Mouse (Mus musculus) myocyte (in vitro differentiated cells): ENCODE measurements around the gene Osbpl11. TPM values are rescaled to one million over a fixed set of nuclear protein-coding genes. Genes with fewer than 3 reads are reported as not detected.
"Not testable (repeated sequence)": the region's sequence is repeated elsewhere in the genome, so short reads cannot be mapped to it uniquely, and the experiment has no call there.

Experiments used
- H3K27me3 ChIP-seq: one replicate; pipeline ENCODE4 v1.6.1; 2011; ENCODE audit not compliant: control insufficient read depth, insufficient read depth, insufficient read length
- H3K36me3 ChIP-seq: one replicate; pipeline ENCODE4 v1.6.1; 2011; ENCODE audit not compliant: control insufficient read depth, insufficient read depth
- H3K4me2 ChIP-seq: one replicate; pipeline ENCODE4 v1.6.1; 2011; ENCODE audit warnings: low read depth, control low read depth
- H3K4me3 ChIP-seq: one replicate; pipeline ENCODE4 v1.5.1; 2011; ENCODE audit warnings: mild to moderate bottlenecking, control low read depth, moderate library complexity
- H3K79me2 ChIP-seq: one replicate; pipeline ENCODE4 v1.6.1; 2011; ENCODE audit not compliant: control insufficient read depth, insufficient read depth
- H3ac ChIP-seq: one replicate; pipeline ENCODE4 v1.6.1; 2011; ENCODE audit not compliant: control insufficient read depth, insufficient read length
- CEBPB ChIP-seq: IDR thresholded peaks from 2 replicates; pipeline ENCODE4 v1.6.1; 2011; ENCODE audit warnings: mild to moderate bottlenecking, moderate library complexity; ENCODE audit not compliant: poor library complexity, insufficient read depth, severe bottlenecking
- E2F4 ChIP-seq: IDR thresholded peaks from one replicate; pipeline ENCODE4 v1.6.1; 2011; ENCODE audit warnings: mild to moderate bottlenecking, control low read depth, moderate library complexity; ENCODE audit not compliant: insufficient read depth
- MAX ChIP-seq: IDR thresholded peaks from one replicate; pipeline ENCODE4 v1.6.1; 2011; ENCODE audit warnings: low read depth, mild to moderate bottlenecking, control low read depth
- MYOD1 ChIP-seq, 3 experiments: IDR thresholded peaks; one replicate each; pipeline ENCODE4 v1.6.1; 2011; ENCODE audit warnings: control low read depth in 2 of 3, low read depth in 2 of 3, mild to moderate bottlenecking in 2 of 3, moderate library complexity in 1 of 3; ENCODE audit not compliant: insufficient read length in 2 of 3, control insufficient read depth in 1 of 3
- MYOG ChIP-seq, 3 experiments: IDR thresholded peaks; one replicate each; pipeline ENCODE4 v1.6.1; 2011; ENCODE audit warnings: control low read depth in 2 of 3, low read depth in 2 of 3, mild to moderate bottlenecking in 2 of 3; ENCODE audit not compliant: insufficient read length in 2 of 3, control insufficient read depth in 1 of 3, insufficient read depth in 1 of 3
- POLR2A ChIP-seq: IDR thresholded peaks from one replicate; pipeline ENCODE4 v1.6.1; 2011; ENCODE audit warnings: low read depth, mild to moderate bottlenecking, control low read depth, moderate library complexity; ENCODE audit not compliant: insufficient read length
- POLR2AphosphoS2 ChIP-seq: IDR thresholded peaks from one replicate; pipeline ENCODE4 v1.6.1; 2011; ENCODE audit warnings: low read depth, control low read depth; ENCODE audit not compliant: insufficient read length
- REST ChIP-seq: IDR thresholded peaks from one replicate; pipeline ENCODE4 v1.6.1; 2011; ENCODE audit warnings: mild to moderate bottlenecking, control low read depth, moderate library complexity; ENCODE audit not compliant: insufficient read depth, insufficient read length
- SRF ChIP-seq: IDR thresholded peaks from one replicate; pipeline ENCODE4 v1.6.1; 2011; ENCODE audit warnings: low read depth; ENCODE audit not compliant: control insufficient read depth, insufficient read length
- TCF12 ChIP-seq: IDR thresholded peaks from one replicate; pipeline ENCODE4 v1.6.1; 2011; ENCODE audit warnings: mild to moderate bottlenecking, control low read depth; ENCODE audit not compliant: poor library complexity, insufficient read depth, severe bottlenecking
- TCF3 ChIP-seq: IDR thresholded peaks from one replicate; pipeline ENCODE4 v1.6.1; 2011; ENCODE audit warnings: low read depth, control low read depth; ENCODE audit not compliant: insufficient read length
- USF1 ChIP-seq: IDR thresholded peaks from one replicate; pipeline ENCODE4 v1.6.1; 2011; ENCODE audit warnings: low read depth, mild to moderate bottlenecking, control low read depth, moderate library complexity
- polyA plus RNA-seq: library from polyadenylated mRNA; unstranded; fragments of >200 nt; fragmentation: generic; extraction: Trizol; gene quantifications from one replicate; pipeline ENCODE4 v1.2.1, GENCODE M21; 2012; ENCODE audit warnings: missing spikeins

Osbpl11 gene
- polyA plus RNA-seq, 1 experiment = 8.5 TPM

DNA sequence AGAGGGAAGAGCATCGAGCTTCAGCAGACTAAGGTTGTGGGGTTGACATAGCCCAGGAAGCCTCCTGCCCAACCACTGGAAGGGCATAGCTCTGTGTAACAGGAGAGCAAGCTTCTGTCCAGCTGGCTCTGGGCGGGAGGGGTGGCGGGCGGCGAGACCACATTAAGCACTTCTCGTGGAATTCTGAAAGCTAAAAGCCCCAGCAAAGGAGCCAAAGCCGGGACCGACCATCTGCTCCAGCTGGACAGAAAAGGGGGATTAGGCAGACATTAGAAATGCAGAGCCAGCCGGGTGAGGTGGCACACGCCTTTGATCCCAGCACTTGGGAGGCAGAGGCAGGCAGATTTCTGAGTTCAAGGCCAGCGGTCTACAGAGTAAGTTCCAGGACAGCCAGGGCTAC is 26.9 kb upstream of the Osbpl11 start:
- H3K36me3 ChIP-seq = no peaks in the 10 kb centered on the region

DNA sequence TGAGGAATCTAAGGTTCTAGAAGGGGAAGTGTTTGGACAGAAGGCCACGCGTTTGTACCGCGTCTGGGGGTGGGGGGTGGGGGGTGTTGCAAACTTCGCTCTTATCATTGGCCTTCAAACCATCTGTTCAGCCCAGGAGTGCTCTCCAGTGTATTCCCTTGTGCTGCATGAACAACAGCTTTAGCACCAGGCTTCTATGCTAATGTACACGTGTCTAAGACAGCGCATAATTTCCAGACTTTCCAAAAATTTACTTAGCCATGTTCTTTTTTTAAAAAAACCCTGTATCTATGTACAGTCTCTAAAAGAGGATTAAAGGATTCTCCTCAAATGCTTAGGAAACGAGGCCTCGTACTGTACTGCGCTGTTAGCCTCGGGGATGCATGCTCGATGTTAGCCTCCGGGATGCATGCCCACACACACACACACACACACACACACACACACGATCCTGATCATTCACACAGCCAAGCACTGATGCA is 26.2 kb upstream of the Osbpl11 start:
- H3K27me3 ChIP-seq = no peaks in the 10 kb centered on the region
- no peaks in the 10 kb centered on the region for H3K79me2 ChIP-seq
- H3ac ChIP-seq = no peak overlapping the region
- no peak overlapping the region for H3K4me2 ChIP-seq
- H3K4me3 ChIP-seq = no peak overlapping the region
- no peaks in the 10 kb centered on the region for H3K36me3 ChIP-seq
- no peak for TF ChIP-seq POLR2A
- no peak for TF ChIP-seq E2F4
- no peak for TF ChIP-seq MYOD1 (IDR thresholded peaks at IDR 0.05; ENCODE audit: control insufficient read depth in 1 of 3, insufficient read length in 2 of 3, low read depth in 2 of 3)
- no peak for TF ChIP-seq POLR2AphosphoS2
- TF ChIP-seq TCF12 = no peak
- TF ChIP-seq MYOG (IDR thresholded peaks at IDR 0.05; ENCODE audit: control insufficient read depth in 1 of 3, insufficient read depth in 1 of 3, insufficient read length in 2 of 3, low read depth in 2 of 3) = no peak
- no peak for TF ChIP-seq SRF
- no peak for TF ChIP-seq USF1
- TF ChIP-seq TCF3 = no peak
- no peak for TF ChIP-seq MAX
- TF ChIP-seq REST = no peak
- TF ChIP-seq CEBPB = no peak

More for the DNA sequence above, 26.9 kb upstream of the Osbpl11 start:
- no peak overlapping the region for H3ac ChIP-seq
- H3K4me3 ChIP-seq = no peak overlapping the region
- no peak overlapping the region for H3K4me2 ChIP-seq
- no peaks in the 10 kb centered on the region for H3K79me2 ChIP-seq
- no peaks in the 10 kb centered on the region for H3K27me3 ChIP-seq
- TF ChIP-seq SRF = no peak
- TF ChIP-seq MYOG (IDR thresholded peaks at IDR 0.05; ENCODE audit: control insufficient read depth in 1 of 3, insufficient read depth in 1 of 3, insufficient read length in 2 of 3, low read depth in 2 of 3) = no peak
- TF ChIP-seq TCF12 = no peak
- no peak for TF ChIP-seq CEBPB
- no peak for TF ChIP-seq POLR2AphosphoS2
- no peak for TF ChIP-seq USF1
- TF ChIP-seq MAX = no peak
- TF ChIP-seq REST = no peak
- no peak for TF ChIP-seq MYOD1 (IDR thresholded peaks at IDR 0.05; ENCODE audit: control insufficient read depth in 1 of 3, insufficient read length in 2 of 3, low read depth in 2 of 3)
- TF ChIP-seq TCF3 = no peak
- TF ChIP-seq POLR2A = no peak
- TF ChIP-seq E2F4 = no peak

DNA sequence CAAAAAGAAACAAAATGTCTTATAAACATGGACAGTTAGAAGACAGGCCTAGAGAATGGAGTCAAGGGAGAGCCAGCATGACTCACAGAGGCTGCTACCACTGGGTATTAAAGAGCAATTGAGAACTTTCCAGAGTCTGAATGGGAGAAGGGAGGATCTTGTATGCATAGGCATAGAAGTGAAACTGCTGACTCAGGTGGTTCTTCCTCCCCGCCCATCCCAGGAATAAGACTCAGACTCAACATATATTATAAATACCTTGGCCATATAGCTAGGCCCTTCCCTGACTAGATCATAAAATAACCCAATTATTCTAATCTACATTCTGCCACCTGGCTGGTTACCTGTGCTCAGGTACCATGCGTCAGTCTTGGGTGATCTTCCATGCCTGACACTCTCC is 25.5 kb upstream of the Osbpl11 start:
- no peak overlapping the region for H3K4me3 ChIP-seq
- no peaks in the 10 kb centered on the region for H3K36me3 ChIP-seq
- no peaks in the 10 kb centered on the region for H3K27me3 ChIP-seq
- no peak overlapping the region for H3ac ChIP-seq
- TF ChIP-seq REST = no peak
- TF ChIP-seq MYOD1 (IDR thresholded peaks at IDR 0.05; ENCODE audit: control insufficient read depth in 1 of 3, insufficient read length in 2 of 3, low read depth in 2 of 3) = no peak
- TF ChIP-seq POLR2AphosphoS2 = no peak
- no peak for TF ChIP-seq SRF
- no peak for TF ChIP-seq TCF12
- TF ChIP-seq TCF3 = no peak
- TF ChIP-seq USF1 = no peak
- TF ChIP-seq MAX = no peak
- no peak for TF ChIP-seq CEBPB
- H3K79me2 ChIP-seq = no peaks in the 10 kb centered on the region
- H3K4me2 ChIP-seq = no peak overlapping the region

DNA sequence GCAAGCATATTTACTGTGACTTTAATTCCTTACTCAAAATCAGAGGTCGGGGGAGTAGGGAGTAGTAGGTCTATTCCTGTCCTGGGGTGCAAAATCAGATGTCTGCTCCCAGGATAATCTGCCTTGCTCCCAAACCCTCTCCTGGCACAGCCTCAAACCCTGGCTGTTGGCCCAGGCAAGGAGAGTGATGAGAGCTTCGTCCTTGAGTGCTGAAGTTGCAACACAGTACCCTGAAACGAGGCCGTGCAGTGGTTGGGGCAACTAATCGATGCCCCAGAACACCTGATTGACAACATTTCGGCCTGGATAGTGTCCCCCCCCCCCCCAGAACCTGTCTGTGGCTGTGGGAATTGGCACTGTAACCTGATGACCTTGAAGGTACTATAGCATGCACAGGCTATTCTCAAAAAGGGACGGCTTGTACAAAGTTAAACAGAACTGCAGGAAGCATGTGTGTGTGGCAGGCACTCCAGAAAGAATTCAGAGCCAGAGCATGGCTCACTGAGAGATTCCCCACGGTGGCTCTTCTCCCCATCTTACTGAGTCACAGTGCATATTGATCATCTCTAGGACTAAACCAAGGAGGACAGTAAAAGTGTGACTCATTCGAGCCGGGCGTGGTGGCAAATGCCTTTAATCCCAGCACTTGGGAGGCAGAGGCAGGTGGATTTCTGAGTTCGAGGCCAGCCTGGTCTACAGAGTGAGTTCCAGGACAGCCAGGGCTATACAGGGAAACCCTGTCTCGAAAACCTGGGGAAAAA is 21.4 kb upstream of the Osbpl11 start:
- H3K79me2 ChIP-seq = no peaks in the 10 kb centered on the region
- no peak overlapping the region for H3K4me3 ChIP-seq
- H3K4me2 ChIP-seq = no peak overlapping the region
- no peaks in the 10 kb centered on the region for H3K27me3 ChIP-seq
- no peaks in the 10 kb centered on the region for H3K36me3 ChIP-seq
- H3ac ChIP-seq = no peak overlapping the region
- TF ChIP-seq E2F4 (no peak), TCF12 (no peak), SRF (no peak), TCF3 (no peak), MAX (no peak), USF1 (no peak), POLR2AphosphoS2 (no peak), MYOG (IDR thresholded peaks at IDR 0.05; ENCODE audit: control insufficient read depth in 1 of 3, insufficient read depth in 1 of 3, insufficient read length in 2 of 3, low read depth in 2 of 3) (no peak), MYOD1 (IDR thresholded peaks at IDR 0.05; ENCODE audit: control insufficient read depth in 1 of 3, insufficient read length in 2 of 3, low read depth in 2 of 3) (no peak), CEBPB (no peak), POLR2A (no peak), REST (no peak)

DNA sequence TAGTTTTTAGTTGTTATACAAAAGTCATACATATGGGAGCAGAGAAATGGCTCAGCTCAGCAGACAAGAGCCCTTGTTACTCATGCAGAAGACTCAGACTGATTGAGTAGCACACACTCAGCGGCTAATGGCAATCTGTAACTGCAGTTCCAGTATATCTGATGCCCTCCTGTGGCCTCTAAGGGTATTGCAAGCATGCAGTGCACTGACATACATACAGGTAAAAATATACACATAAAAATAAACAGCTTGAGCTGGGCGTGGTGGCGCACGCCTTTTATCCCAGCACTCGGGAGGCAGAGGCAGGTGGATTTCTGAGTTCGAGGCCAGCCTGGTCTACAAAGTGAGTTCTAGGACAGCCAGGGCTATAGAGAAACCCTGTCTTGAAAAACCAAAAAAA is 18.6 kb upstream of the Osbpl11 start:
- H3K36me3 ChIP-seq, H3K4me3 ChIP-seq, H3K79me2 ChIP-seq, H3K27me3 ChIP-seq, H3ac ChIP-seq, H3K4me2 ChIP-seq: not testable (repeated sequence)
